Mouse (Mus musculus) hindbrain, embryonic 11.5 days (tissue): ENCODE data around the gene Lemd1. TPM values are rescaled to one million over a fixed set of nuclear protein-coding genes. Genes with fewer than 3 reads are reported as not detected.
A peak's percentile ranks its signal among the peaks of the same experiment; 100 is the strongest.

Experiments
- ATAC-seq: fragments of 200-750 bp; cut with Nextera tagmentation; 2 replicates; pipeline ENCODE4 v1.8.0; 2017; ENCODE audit warnings: mild to moderate bottlenecking, moderate TSS enrichment, moderate library complexity; ENCODE audit not compliant: low FRiP score
- DNase-seq: peaks from one replicate; pipeline ENCODE4 v3.0.0-alpha.2; 2015; ENCODE audit warnings: low spot score
- H3K27ac ChIP-seq: fragments of 300-500 bp; sonication (generic); 2 replicates; pipeline ENCODE4 v1.5.1; 2014; ENCODE audit warnings: mild to moderate bottlenecking, low read depth, low read length
- H3K27me3 ChIP-seq: fragments of 300-500 bp; sonication (generic); 2 replicates; pipeline ENCODE4 v1.6.1; 2014; ENCODE audit warnings: mild to moderate bottlenecking, low read length, moderate library complexity, mixed read lengths; ENCODE audit not compliant: control insufficient read depth, insufficient read depth
- H3K36me3 ChIP-seq: fragments of 300-500 bp; sonication (generic); 2 replicates; pipeline ENCODE4 v1.6.1; 2014; ENCODE audit warnings: mild to moderate bottlenecking, low read length, moderate library complexity, mixed read lengths; ENCODE audit not compliant: control insufficient read depth, insufficient read depth
- H3K4me1 ChIP-seq: fragments of 300-500 bp; sonication (generic); replicated peaks from 2 replicates; pipeline ENCODE4 v1.6.1; 2014; ENCODE audit warnings: low read length, mixed read lengths; ENCODE audit not compliant: control insufficient read depth, insufficient read depth
- H3K4me2 ChIP-seq: fragments of 300-500 bp; sonication (generic); replicated peaks from 2 replicates; pipeline ENCODE4 v1.6.1; 2014; ENCODE audit warnings: mild to moderate bottlenecking, low read depth, low read length
- H3K4me3 ChIP-seq: fragments of 300-500 bp; sonication (generic); 2 replicates; pipeline ENCODE4 v1.5.1; 2014; ENCODE audit warnings: low read depth, low read length
- H3K9ac ChIP-seq: fragments of 300-500 bp; sonication (generic); 2 replicates; pipeline ENCODE4 v1.6.1; 2014; ENCODE audit warnings: low read depth, low read length
- H3K9me3 ChIP-seq: fragments of 300-500 bp; sonication (generic); 2 replicates; pipeline ENCODE4 v1.6.1; 2016; ENCODE audit warnings: low read length; ENCODE audit not compliant: control insufficient read depth
- WGBS: fragments of 180-500 bp; shearing (Covaris S2); extraction: QIAGEN DNeasy Blood & Tissue Kit; methylation state at CpG from one replicate; pipeline ENCODE4 v1.1.7; 2014; 5-methylcytosine and 5-hydroxymethylcytosine counted together
- polyA plus RNA-seq: library from polyadenylated mRNA; unstranded; fragments of >200 nt; fragmentation: Nextera tagmentation; extraction: Ambion mirVana; gene quantifications from 2 replicates; pipeline ENCODE4 v1.2.1, GENCODE M21; 2014

Gene Lemd1
- polyA plus RNA-seq, 1 experiment from 2014 or later = 11.3 TPM

DNA sequence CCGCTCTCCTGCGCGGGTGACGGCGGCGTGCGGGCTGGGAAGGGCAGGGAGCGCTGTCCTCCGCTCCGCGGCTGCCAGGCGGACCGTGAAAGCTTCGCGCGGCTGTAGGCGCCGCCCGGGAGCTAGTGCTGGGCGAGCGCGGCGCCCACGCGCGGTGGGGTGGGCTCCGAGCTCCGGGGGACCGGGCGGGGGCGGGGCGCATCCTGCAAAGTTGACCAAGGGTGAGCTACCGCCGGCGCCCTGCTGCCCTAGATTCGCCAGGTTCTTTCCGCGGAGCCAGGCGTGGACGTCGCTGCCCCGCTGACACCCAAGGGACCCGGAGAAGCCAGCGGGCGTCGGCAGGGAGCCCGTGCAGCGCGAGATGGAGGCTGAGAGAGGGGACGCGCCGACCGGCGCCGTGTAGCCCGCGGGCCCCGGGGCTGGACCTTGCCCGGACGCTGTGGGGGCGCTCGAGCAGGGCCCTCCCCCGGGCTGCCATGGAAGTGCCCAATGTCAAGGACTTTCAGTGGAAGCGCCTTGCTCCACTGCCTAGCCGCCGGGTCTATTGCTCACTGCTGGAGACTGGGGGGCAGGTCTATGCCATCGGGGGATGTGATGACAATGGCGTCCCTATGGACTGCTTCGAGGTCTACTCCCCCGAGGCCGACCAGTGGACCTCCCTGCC is 107.7 kb downstream of the Lemd1 start:
- Histone ChIP-seq H3K27me3 (peaks cover 2% of the 10 kb centered on the region), H3K9me3 (no peaks in the 10 kb centered on the region), H3K9ac (peak overlapping the region; percentile 79), H3K27ac (peak overlapping the region; percentile 77), H3K36me3 (no peaks in the 10 kb centered on the region), H3K4me1 (peaks cover 5% of the 10 kb centered on the region; the same call in 1 of the 2 replicates), H3K4me3 (peak overlapping the region; percentile 60), H3K4me2 (peak overlapping the region; percentile 100)
- DNase-seq = peak; percentile 50
- WGBS = 2% methylated on average over 67 of the region's 71 CpGs
- ATAC-seq = peak; percentile 69

DNA sequence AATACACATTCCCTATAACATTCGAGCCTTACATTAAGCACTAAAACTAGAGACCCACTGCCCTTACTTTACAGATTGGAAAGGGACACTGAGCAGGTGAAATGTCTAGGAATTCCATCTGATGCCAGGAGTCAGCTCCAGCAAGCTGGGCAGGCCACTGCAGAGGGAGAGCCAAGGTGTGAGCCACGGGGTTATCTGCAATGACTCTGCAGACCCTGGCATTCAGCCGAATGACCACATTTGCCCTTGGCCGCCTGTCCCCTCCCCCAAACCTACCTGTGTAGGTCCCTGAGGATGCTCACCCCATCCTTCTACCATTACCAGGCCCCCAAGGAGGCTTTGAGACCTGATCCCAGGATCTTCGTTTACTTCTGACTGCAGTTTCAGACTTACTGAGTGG is 108.5 kb downstream of the Lemd1 start:
- Histone ChIP-seq H3K36me3 (no peaks in the 10 kb centered on the region), H3K27me3 (peaks cover 2% of the 10 kb centered on the region), H3K4me1 (peaks cover 5% of the 10 kb centered on the region; the same call in 1 of the 2 replicates), H3K27ac (no peak overlapping the region), H3K9me3 (no peaks in the 10 kb centered on the region), H3K9ac (no peak overlapping the region; the same call in 1 of the 2 replicates), H3K4me3 (no peak overlapping the region), H3K4me2 (peak overlapping the region; percentile 100)
- ATAC-seq (no peak), DNase-seq (no peak)
- 79% methylated on average over 5 of the region's 5 CpGs for WGBS

DNA sequence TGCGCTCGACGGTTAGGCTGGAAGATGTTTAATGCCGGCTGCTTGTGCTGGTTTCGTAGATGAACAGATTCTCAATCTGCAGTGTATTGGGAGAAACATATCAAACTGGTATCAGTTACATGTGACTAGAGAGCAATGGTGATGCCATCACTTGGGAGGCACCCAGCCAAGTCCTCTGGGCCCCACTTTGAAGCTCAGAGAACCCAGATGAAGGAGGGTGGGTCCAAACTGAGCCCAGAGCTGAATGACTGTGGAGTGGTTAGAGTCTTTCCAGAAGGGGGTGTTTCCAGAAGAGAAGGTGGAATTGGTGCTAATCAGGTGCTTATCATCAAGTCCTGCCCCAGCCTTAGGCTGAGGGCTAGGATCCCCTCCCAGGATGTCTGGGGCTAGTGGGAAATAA is 110.0 kb downstream of the Lemd1 start:
- H3K4me3 ChIP-seq = no peak overlapping the region
- no peak overlapping the region for H3K4me2 ChIP-seq
- H3K9ac ChIP-seq = no peak overlapping the region
- H3K27ac ChIP-seq = no peak overlapping the region
- no peaks in the 10 kb centered on the region for H3K36me3 ChIP-seq
- peaks cover 5% of the 10 kb centered on the region for H3K4me1 ChIP-seq
- peaks cover 2% of the 10 kb centered on the region for H3K27me3 ChIP-seq
- DNase-seq = no peak
- ATAC-seq = no peak
- 88% methylated on average over 5 of the region's 5 CpGs for WGBS
- no peaks in the 10 kb centered on the region for H3K9me3 ChIP-seq

DNA sequence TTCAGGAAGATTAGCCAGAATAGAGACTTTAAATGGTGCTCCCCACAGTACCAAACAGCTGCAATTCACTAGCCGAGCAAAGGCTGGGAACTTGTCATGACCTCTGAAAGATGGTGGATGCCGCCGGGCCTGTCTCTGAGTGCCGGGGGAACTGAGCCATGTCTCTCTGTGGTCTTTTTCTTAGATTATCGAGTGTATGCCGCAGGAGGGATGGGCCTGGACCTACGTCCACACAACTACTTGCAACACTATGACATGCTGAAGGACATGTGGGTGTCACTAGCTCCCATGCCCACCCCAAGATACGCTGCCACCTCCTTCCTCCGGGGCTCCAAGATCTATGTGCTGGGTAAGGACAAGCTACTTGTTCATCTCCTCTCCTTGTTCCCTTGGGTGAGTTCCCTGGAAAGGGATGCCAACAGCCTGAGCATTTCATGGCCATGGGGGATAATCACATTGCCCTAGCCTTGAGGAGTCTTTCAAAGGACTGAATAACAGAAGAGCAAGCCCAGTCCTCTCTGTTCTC is 111.2 kb downstream of the Lemd1 start:
- 87% methylated on average over 9 of the region's 9 CpGs for WGBS
- no peak for DNase-seq
- no peaks in the 10 kb centered on the region for H3K9me3 ChIP-seq
- no peak overlapping the region for H3K4me2 ChIP-seq
- peaks cover 2% of the 10 kb centered on the region for H3K27me3 ChIP-seq
- H3K9ac ChIP-seq = 0 out of 2 replicates have a peak overlapping the region, but pooled peaks have one; percentile 3
- H3K4me3 ChIP-seq = no peak overlapping the region
- H3K4me1 ChIP-seq = peaks cover 5% of the 10 kb centered on the region
- no peak overlapping the region for H3K27ac ChIP-seq
- no peak for ATAC-seq
- no peaks in the 10 kb centered on the region for H3K36me3 ChIP-seq

GRCm38 (mm10) chr1:132304618-132305214 is 113.5 kb downstream of the Lemd1 start:
- no peak overlapping the region for H3K4me2 ChIP-seq
- H3K9me3 ChIP-seq = no peaks in the 10 kb centered on the region
- ATAC-seq = no peak
- 21% methylated on average over 9 of the region's 9 CpGs for WGBS
- no peak overlapping the region for H3K9ac ChIP-seq
- no peak overlapping the region for H3K4me3 ChIP-seq
- DNase-seq = no peak
- H3K36me3 ChIP-seq = no peaks in the 10 kb centered on the region
- H3K27me3 ChIP-seq = no peaks in the 10 kb centered on the region; the same call in 1 of the 2 replicates
- no peak overlapping the region for H3K27ac ChIP-seq
- H3K4me1 ChIP-seq = no peaks in the 10 kb centered on the region; the same call in 1 of the 2 replicates

- no peak for ATAC-seq
- no peaks in the 10 kb centered on the region for H3K9me3 ChIP-seq
- no peaks in the 10 kb centered on the region; the same call in 1 of the 2 replicates for H3K4me1 ChIP-seq
- H3K9ac ChIP-seq = no peak overlapping the region
- peak; percentile 64 for DNase-seq
- no peaks in the 10 kb centered on the region for H3K36me3 ChIP-seq
- no peak overlapping the region for H3K27ac ChIP-seq
- no peak overlapping the region for H3K4me3 ChIP-seq
- WGBS = 39% methylated on average over 4 of the region's 4 CpGs
- H3K27me3 ChIP-seq = no peaks in the 10 kb centered on the region; the same call in 1 of the 2 replicates
- H3K4me2 ChIP-seq = no peak overlapping the region
These were observed 114.9 kb downstream of the Lemd1 start for GRCm38 (mm10) chr1:132306160-132306559.

GRCm38 (mm10) chr1:132306808-132307207 is 115.6 kb downstream of the Lemd1 start:
- no peaks in the 10 kb centered on the region for H3K36me3 ChIP-seq
- H3K4me3 ChIP-seq = no peak overlapping the region
- no peak overlapping the region for H3K9ac ChIP-seq
- WGBS = 20% methylated on average over 4 of the region's 4 CpGs
- H3K9me3 ChIP-seq = no peaks in the 10 kb centered on the region
- ATAC-seq = no peak
- no peaks in the 10 kb centered on the region; the same call in 1 of the 2 replicates for H3K4me1 ChIP-seq
- no peak overlapping the region for H3K4me2 ChIP-seq
- no peak overlapping the region for H3K27ac ChIP-seq
- DNase-seq = no peak
- H3K27me3 ChIP-seq = no peaks in the 10 kb centered on the region

GRCm38 (mm10) chr1:132307962-132308361 is 116.7 kb downstream of the Lemd1 start:
- no peak overlapping the region for H3K27ac ChIP-seq
- no peaks in the 10 kb centered on the region for H3K9me3 ChIP-seq
- ATAC-seq = no peak
- H3K4me3 ChIP-seq = no peak overlapping the region
- DNase-seq = no peak
- no peak overlapping the region for H3K9ac ChIP-seq
- no peaks in the 10 kb centered on the region for H3K27me3 ChIP-seq
- H3K4me2 ChIP-seq = no peak overlapping the region
- H3K4me1 ChIP-seq = no peaks in the 10 kb centered on the region; the same call in 1 of the 2 replicates
- no peaks in the 10 kb centered on the region for H3K36me3 ChIP-seq
- WGBS = 86% methylated on average over 6 of the region's 6 CpGs
